Mouse (Mus musculus) kidney, embryonic 15.5 days (tissue): ENCODE data around the gene Pacsin2. TPM values are rescaled to one million over a fixed set of nuclear protein-coding genes. Genes with fewer than 3 reads are reported as not detected.

ENCODE experiments used
- ATAC-seq: fragments of 200-750 bp; cut with Nextera tagmentation; replicated peaks from 2 replicates; pipeline ENCODE4 v1.8.0; 2017; ENCODE audit warnings: moderate TSS enrichment; ENCODE audit not compliant: low FRiP score
- H3K27ac ChIP-seq: fragments of 300-500 bp; sonication (generic); 2 replicates; pipeline ENCODE4 v1.5.1; 2015; ENCODE audit warnings: mild to moderate bottlenecking, inconsistent platforms
- H3K27me3 ChIP-seq: fragments of 300-500 bp; sonication (generic); 2 replicates; pipeline ENCODE4 v1.6.1; 2015; ENCODE audit warnings: inconsistent platforms
- H3K36me3 ChIP-seq: fragments of 300-500 bp; sonication (generic); 2 replicates; pipeline ENCODE4 v1.6.1; 2015; ENCODE audit warnings: inconsistent platforms
- H3K4me1 ChIP-seq: fragments of 300-500 bp; sonication (generic); 2 replicates; pipeline ENCODE4 v1.6.1; 2015; ENCODE audit warnings: inconsistent platforms
- H3K4me2 ChIP-seq: fragments of 300-500 bp; sonication (generic); 2 replicates; pipeline ENCODE4 v1.6.1; 2015; ENCODE audit warnings: moderate library complexity, mild to moderate bottlenecking, inconsistent platforms
- H3K4me3 ChIP-seq: fragments of 300-500 bp; sonication (generic); replicated peaks from 2 replicates; pipeline ENCODE4 v1.5.1; 2015; ENCODE audit warnings: mild to moderate bottlenecking, inconsistent platforms
- H3K9ac ChIP-seq: fragments of 300-500 bp; sonication (generic); 2 replicates; pipeline ENCODE4 v1.6.1; 2015; ENCODE audit warnings: mild to moderate bottlenecking, inconsistent platforms
- H3K9me3 ChIP-seq: fragments of 300-500 bp; sonication (generic); replicated peaks from 2 replicates; pipeline ENCODE4 v1.6.1; 2016; ENCODE audit warnings: inconsistent platforms
- WGBS: fragments of 180-500 bp; shearing (Covaris S2); methylation state at CpG from one replicate; pipeline ENCODE4 v1.1.7; 2015; ENCODE audit warnings: mixed read lengths; 5-methylcytosine and 5-hydroxymethylcytosine counted together
- polyA plus RNA-seq: library from polyadenylated mRNA; unstranded; fragments of >200 nt; fragmentation: Nextera tagmentation; extraction: Ambion mirVana; gene quantifications from 2 replicates; pipeline ENCODE4 v1.2.1, GENCODE M21; 2015

The Pacsin2 gene
- polyA plus RNA-seq, 1 experiment from 2014 or later = 76.4 TPM

- H3K9me3 ChIP-seq = no peaks in the 10 kb centered on the region
- no peak for ATAC-seq
- peaks cover 75% of the 10 kb centered on the region for H3K36me3 ChIP-seq
- no peaks in the 10 kb centered on the region for H3K27me3 ChIP-seq
- H3K9ac ChIP-seq = no peak overlapping the region
- H3K4me2 ChIP-seq = no peak overlapping the region
- H3K4me1 ChIP-seq = no peaks in the 10 kb centered on the region; the same call in 1 of the 2 replicates
- H3K27ac ChIP-seq = no peak overlapping the region
- H3K4me3 ChIP-seq = no peak overlapping the region
- 63% methylated on average over 6 of the region's 6 CpGs for WGBS
Measured at GRCm38 (mm10) chr15:83494572-83494920, 30.1 kb upstream of the Pacsin2 start.

- Histone ChIP-seq H3K27me3 (no peaks in the 10 kb centered on the region), H3K9me3 (no peaks in the 10 kb centered on the region), H3K4me1 (no peaks in the 10 kb centered on the region; the same call in 1 of the 2 replicates), H3K4me2 (no peak overlapping the region), H3K4me3 (no peak overlapping the region), H3K27ac (no peak overlapping the region), H3K36me3 (peaks cover 72% of the 10 kb centered on the region), H3K9ac (no peak overlapping the region)
- no peak for ATAC-seq
- 66% methylated on average over 7 of the region's 7 CpGs for WGBS
Measured at GRCm38 (mm10) chr15:83493856-83494571, 29.6 kb upstream of the Pacsin2 start.

GRCm38 (mm10) chr15:83491891-83492290 is 27.5 kb upstream of the Pacsin2 start:
- Histone ChIP-seq H3K4me3 (no peak overlapping the region), H3K27ac (no peak overlapping the region), H3K4me2 (no peak overlapping the region), H3K4me1 (no peaks in the 10 kb centered on the region; the same call in 1 of the 2 replicates), H3K9ac (no peak overlapping the region), H3K36me3 (peaks cover 60% of the 10 kb centered on the region), H3K9me3 (no peaks in the 10 kb centered on the region), H3K27me3 (no peaks in the 10 kb centered on the region)
- 82% methylated on average over 5 of the region's 5 CpGs for WGBS
- ATAC-seq = no peak

- Histone ChIP-seq H3K4me1 (no peaks in the 10 kb centered on the region; the same call in 1 of the 2 replicates), H3K27ac (no peak overlapping the region), H3K9ac (no peak overlapping the region), H3K9me3 (no peaks in the 10 kb centered on the region), H3K27me3 (no peaks in the 10 kb centered on the region), H3K36me3 (peaks cover 48% of the 10 kb centered on the region), H3K4me3 (no peak overlapping the region), H3K4me2 (no peak overlapping the region)
- 89% methylated on average over 20 of the region's 20 CpGs for WGBS
- no peak for ATAC-seq
Measured at GRCm38 (mm10) chr15:83489471-83489870, 25.1 kb upstream of the Pacsin2 start.

GRCm38 (mm10) chr15:83487477-83488115 is 23.2 kb upstream of the Pacsin2 start:
- no peak overlapping the region for H3K27ac ChIP-seq
- H3K27me3 ChIP-seq = no peaks in the 10 kb centered on the region
- no peak overlapping the region for H3K4me3 ChIP-seq
- H3K4me2 ChIP-seq = no peak overlapping the region
- H3K36me3 ChIP-seq = peaks cover 35% of the 10 kb centered on the region
- no peak overlapping the region for H3K9ac ChIP-seq
- 78% methylated on average over 9 of the region's 9 CpGs for WGBS
- ATAC-seq = no peak
- H3K4me1 ChIP-seq = no peaks in the 10 kb centered on the region
- H3K9me3 ChIP-seq = no peaks in the 10 kb centered on the region

GRCm38 (mm10) chr15:83484311-83484710 is 19.9 kb upstream of the Pacsin2 start:
- no peak for ATAC-seq
- no peak overlapping the region for H3K4me3 ChIP-seq
- H3K27ac ChIP-seq = no peak overlapping the region

GRCm38 (mm10) chr15:83483482-83483881 is 19.1 kb upstream of the Pacsin2 start:
- no peak overlapping the region for H3K4me3 ChIP-seq
- H3K27me3 ChIP-seq = no peaks in the 10 kb centered on the region
- H3K9ac ChIP-seq = no peak overlapping the region
- no peak overlapping the region for H3K4me2 ChIP-seq
- no peak for ATAC-seq
- WGBS = 49% methylated on average over 2 of the region's 2 CpGs
- H3K36me3 ChIP-seq = peaks cover 14% of the 10 kb centered on the region
- no peak overlapping the region for H3K27ac ChIP-seq
- H3K4me1 ChIP-seq = 0 out of 2 replicates have a peak, but pooled peaks cover 6% of the 10 kb centered on the region
- no peaks in the 10 kb centered on the region for H3K9me3 ChIP-seq

More at GRCm38 (mm10) chr15:83484311-83484710, 19.9 kb upstream of the Pacsin2 start:
- Histone ChIP-seq H3K4me1 (no peaks in the 10 kb centered on the region), H3K27me3 (no peaks in the 10 kb centered on the region), H3K36me3 (peaks cover 14% of the 10 kb centered on the region), H3K9me3 (no peaks in the 10 kb centered on the region), H3K4me2 (no peak overlapping the region), H3K9ac (no peak overlapping the region)
- 87% methylated on average over 10 of the region's 10 CpGs for WGBS

GRCm38 (mm10) chr15:83482645-83483224 is 18.3 kb upstream of the Pacsin2 start:
- WGBS = 84% methylated on average over 8 of the region's 8 CpGs
- no peak for ATAC-seq

GRCm38 (mm10) chr15:83481236-83481780 is 16.9 kb upstream of the Pacsin2 start:
- no peak overlapping the region for H3K4me2 ChIP-seq
- H3K9ac ChIP-seq = no peak overlapping the region
- H3K4me3 ChIP-seq = no peak overlapping the region
- ATAC-seq = no peak
- no peak overlapping the region for H3K27ac ChIP-seq
- no peaks in the 10 kb centered on the region for H3K9me3 ChIP-seq
- no peaks in the 10 kb centered on the region for H3K27me3 ChIP-seq
- H3K36me3 ChIP-seq = peaks cover 2% of the 10 kb centered on the region
- 64% methylated on average over 10 of the region's 10 CpGs for WGBS
- H3K4me1 ChIP-seq = 0 out of 2 replicates have a peak, but pooled peaks cover 6% of the 10 kb centered on the region

More at GRCm38 (mm10) chr15:83482645-83483224, 18.3 kb upstream of the Pacsin2 start:
- Histone ChIP-seq H3K27me3 (no peaks in the 10 kb centered on the region), H3K27ac (no peak overlapping the region), H3K4me1 (0 out of 2 replicates have a peak, but pooled peaks cover 6% of the 10 kb centered on the region), H3K9me3 (no peaks in the 10 kb centered on the region), H3K4me3 (no peak overlapping the region), H3K36me3 (peaks cover 14% of the 10 kb centered on the region), H3K4me2 (no peak overlapping the region), H3K9ac (no peak overlapping the region)

- Histone ChIP-seq H3K27ac (no peak overlapping the region), H3K9ac (no peak overlapping the region), H3K4me3 (no peak overlapping the region), H3K36me3 (no peaks in the 10 kb centered on the region), H3K9me3 (no peaks in the 10 kb centered on the region), H3K4me1 (peaks cover 8% of the 10 kb centered on the region; the same call in 1 of the 2 replicates), H3K4me2 (no peak overlapping the region), H3K27me3 (no peaks in the 10 kb centered on the region)
- WGBS = 89% methylated on average over 4 of the region's 4 CpGs
- no peak for ATAC-seq
Measured at GRCm38 (mm10) chr15:83479818-83480217, 15.4 kb upstream of the Pacsin2 start.

- Histone ChIP-seq H3K4me3 (no peak overlapping the region), H3K4me2 (no peak overlapping the region), H3K9ac (no peak overlapping the region), H3K27me3 (no peaks in the 10 kb centered on the region), H3K36me3 (no peaks in the 10 kb centered on the region), H3K9me3 (no peaks in the 10 kb centered on the region), H3K27ac (no peak overlapping the region), H3K4me1 (peaks cover 22% of the 10 kb centered on the region)
- ATAC-seq = no peak
- WGBS = 60% methylated on average over 3 of the region's 3 CpGs
Measured at GRCm38 (mm10) chr15:83478096-83478495, 13.7 kb upstream of the Pacsin2 start.
